Mouse (Mus musculus) CH12.LX (cell line): ENCODE measurements around the gene Gm17545. TPM values are rescaled to one million over a fixed set of nuclear protein-coding genes. Genes with fewer than 3 reads are reported as not detected.
A peak's percentile ranks its signal among the peaks of the same experiment; 100 is the strongest.

ENCODE experiments used
- DNase-seq: peaks from one replicate; pipeline ENCODE4 v3.0.0-alpha.2; 2013; ENCODE audit errors: extremely low read depth
- H3K27ac ChIP-seq: 2 replicates; pipeline ENCODE4 v1.5.1; 2012; ENCODE audit warnings: low read depth, mild to moderate bottlenecking, control low read depth, moderate library complexity; ENCODE audit not compliant: insufficient read depth
- H3K27me3 ChIP-seq: replicated peaks from 2 replicates; pipeline ENCODE3; 2012; ENCODE audit warnings: inconsistent platforms
- H3K36me3 ChIP-seq, 2 experiments: replicated peaks in 1 of 2; 2 replicates each; pipeline versions ENCODE3 to v1.6.1; 2012; ENCODE audit warnings: inconsistent platforms in 1 of 2, low read length in 1 of 2, mild to moderate bottlenecking in 1 of 2, mixed read lengths in 1 of 2, moderate library complexity in 1 of 2; ENCODE audit not compliant: control insufficient read depth in 1 of 2, insufficient read depth in 1 of 2
- H3K4me1 ChIP-seq, 2 experiments: 2 replicates each; pipeline ENCODE4 v1.6.1; 2012; ENCODE audit warnings: inconsistent platforms in 1 of 2, moderate library complexity in 1 of 2; ENCODE audit not compliant: insufficient read depth in 2 of 2, control insufficient read depth in 1 of 2
- H3K4me2 ChIP-seq: 2 replicates; pipeline ENCODE4 v1.6.1; 2012; ENCODE audit warnings: low read depth, mild to moderate bottlenecking, control low read depth; ENCODE audit not compliant: poor library complexity, insufficient read depth, severe bottlenecking
- H3K4me3 ChIP-seq, 3 experiments: fragments of 150-350 bp in 1 of 3; sonication (generic) in 1 of 3; replicated peaks in 1 of 3; 2 replicates each; pipeline versions ENCODE3 to v1.5.1; 2011 to 2012; ENCODE audit warnings: low read depth in 2 of 3, low read length in 2 of 3, mild to moderate bottlenecking in 2 of 3, moderate library complexity in 2 of 3, control low read depth in 1 of 3, improper control_type of control experiment in 1 of 3, inconsistent platforms in 1 of 3, mixed read lengths in 1 of 3; ENCODE audit not compliant: poor library complexity in 1 of 3
- H3K79me2 ChIP-seq: replicated peaks from 2 replicates; pipeline ENCODE4 v1.6.1; 2012; ENCODE audit warnings: mild to moderate bottlenecking, moderate library complexity; ENCODE audit not compliant: control insufficient read depth, poor library complexity, insufficient read depth, severe bottlenecking; ENCODE audit errors: extremely low read depth
- H3K9ac ChIP-seq: 2 replicates; pipeline ENCODE4 v1.6.1; 2012; ENCODE audit warnings: low read depth, mild to moderate bottlenecking, control low read depth, moderate library complexity; ENCODE audit not compliant: insufficient read depth
- H3K9me3 ChIP-seq: replicated peaks from 2 replicates; pipeline ENCODE3; 2012; ENCODE audit warnings: low read length, inconsistent platforms, mixed read lengths
- BHLHE40 ChIP-seq: IDR thresholded peaks from 2 replicates; pipeline ENCODE4 v1.6.1; 2011; ENCODE audit warnings: mild to moderate bottlenecking, low read depth, low read length, improper control_type of control experiment
- CTCF ChIP-seq, 2 experiments: IDR thresholded peaks in 1 of 2; conservative IDR thresholded peaks in 1 of 2; 2 replicates each; pipeline ENCODE4 v1.5.1; 2011 to 2012; ENCODE audit warnings: low read depth in 2 of 2, low read length in 2 of 2, improper control_type of control experiment in 1 of 2, inconsistent platforms in 1 of 2, mild to moderate bottlenecking in 1 of 2, moderate library complexity in 1 of 2
- E2F4 ChIP-seq: IDR thresholded peaks from 2 replicates; pipeline ENCODE4 v1.6.1; 2011; ENCODE audit warnings: low read depth, low read length, improper control_type of control experiment; ENCODE audit not compliant: insufficient replicate concordance
- JUND ChIP-seq: conservative IDR thresholded peaks from 2 replicates; pipeline ENCODE4 v1.6.1; 2011; ENCODE audit warnings: low read depth, low read length, improper control_type of control experiment
- MAFK ChIP-seq: IDR thresholded peaks from 2 replicates; pipeline ENCODE4 v1.6.1; 2011; ENCODE audit warnings: low read length, improper control_type of control experiment; ENCODE audit not compliant: insufficient replicate concordance
- MAZ ChIP-seq: IDR thresholded peaks from 2 replicates; pipeline ENCODE4 v1.6.1; 2012; ENCODE audit warnings: low read depth, mild to moderate bottlenecking, inconsistent platforms, low read length, improper control_type of control experiment, moderate library complexity
- MEF2A ChIP-seq: IDR thresholded peaks from 2 replicates; pipeline ENCODE4 v1.6.1; 2014; ENCODE audit warnings: low read depth, mild to moderate bottlenecking, inconsistent platforms, low read length, improper control_type of control experiment, borderline replicate concordance
- MXI1 ChIP-seq: IDR thresholded peaks from 2 replicates; pipeline ENCODE4 v1.6.1; 2011; ENCODE audit warnings: mild to moderate bottlenecking, low read depth, low read length, improper control_type of control experiment
- NELFE ChIP-seq: IDR thresholded peaks from 2 replicates; pipeline ENCODE4 v1.6.1; 2011; ENCODE audit warnings: low read depth, low read length, improper control_type of control experiment
- NRF1 ChIP-seq: IDR thresholded peaks from 2 replicates; pipeline ENCODE4 v1.6.1; 2014; ENCODE audit warnings: low read depth, mild to moderate bottlenecking, inconsistent platforms, low read length, improper control_type of control experiment, moderate library complexity
- POLR2AphosphoS2 ChIP-seq: IDR thresholded peaks from 2 replicates; pipeline ENCODE4 v1.6.1; 2011; ENCODE audit warnings: low read depth, low read length, improper control_type of control experiment
- SIN3A ChIP-seq: IDR thresholded peaks from 2 replicates; pipeline ENCODE4 v1.6.1; 2012; ENCODE audit warnings: low read length, improper control_type of control experiment, inconsistent platforms
- TCF12 ChIP-seq: IDR thresholded peaks from 2 replicates; pipeline ENCODE4 v1.6.1; 2014; ENCODE audit warnings: low read depth, mild to moderate bottlenecking, inconsistent platforms, low read length, improper control_type of control experiment
- UBTF ChIP-seq: IDR thresholded peaks from 2 replicates; pipeline ENCODE4 v1.6.1; 2012; ENCODE audit warnings: low read depth, mild to moderate bottlenecking, inconsistent platforms, low read length, improper control_type of control experiment, moderate library complexity
- USF1 ChIP-seq: IDR thresholded peaks from 2 replicates; pipeline ENCODE4 v1.6.1; 2014; ENCODE audit warnings: low read depth, mild to moderate bottlenecking, inconsistent platforms, low read length, improper control_type of control experiment
- USF2 ChIP-seq: conservative IDR thresholded peaks from 2 replicates; pipeline ENCODE4 v1.6.1; 2011; ENCODE audit warnings: low read depth, low read length, improper control_type of control experiment
- ZMIZ1 ChIP-seq: IDR thresholded peaks from 2 replicates; pipeline ENCODE4 v1.6.1; 2012; ENCODE audit warnings: low read depth, mild to moderate bottlenecking, inconsistent platforms, low read length, improper control_type of control experiment
- dilution Hi-C: fragments of 300-500 bp; cut with MboI; formaldehyde crosslinking; loops from 2 replicates; pipeline ENCODE4 v1.14.3; 2020; ENCODE audit warnings: low sequenced_read_pairs; ENCODE audit not compliant: extremely low pct_unique_long_range_greater_than_20kb, extremely low pct_ligation_motif_present
- in situ Hi-C: fragments of 300-500 bp; cut with MboI; formaldehyde crosslinking; loops from 3 replicates; pipeline ENCODE4 v1.14.3; 2019; ENCODE audit warnings: low sequenced_read_pairs, low pct_ligation_motif_present, low pct_unique_long_range_greater_than_20kb, mixed read lengths
- polyA plus RNA-seq: library from polyadenylated mRNA; unstranded; fragments of >175 nt; gene quantifications from 2 replicates; pipeline ENCODE4 v1.2.1, GENCODE M21; 2012; ENCODE audit warnings: low read depth; ENCODE audit not compliant: insufficient read length
- total RNA-seq, 2 experiments: library from RNA; depleted of rRNA; stranded (reverse); fragments of 300-350 nt in 1 of 2; fragments of >200 nt in 1 of 2; gene quantifications; 2 replicates each; pipeline ENCODE4 v1.2.3; 2012 to 2014

Gene Gm17545
- total and polyA plus RNA-seq, 3 experiments: not detected

DNA sequence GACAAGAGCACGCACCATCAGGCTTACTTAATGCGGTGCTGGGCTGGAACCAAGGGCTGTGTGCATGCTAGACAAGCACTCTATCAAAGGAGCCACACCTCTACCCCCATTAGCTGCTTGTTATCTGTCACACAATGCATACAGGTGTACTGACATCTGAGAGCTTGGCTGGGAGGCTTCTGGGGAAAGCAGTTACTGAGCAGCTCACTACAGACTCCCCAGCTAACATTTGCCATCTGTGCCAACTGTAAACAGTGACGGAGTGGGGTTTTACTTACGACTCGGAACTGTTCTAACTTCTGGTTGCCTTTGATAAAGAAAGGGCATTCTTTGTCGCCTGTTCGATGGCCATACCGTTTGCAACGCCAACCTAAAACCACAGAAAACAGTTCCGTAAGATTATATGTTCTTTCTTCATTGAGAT, 577 bp upstream of the Gm17545 start:
- Histone ChIP-seq H3K36me3 (peaks cover 65 to 88% of the 10 kb centered on the region in 2 experiments), H3K4me1 (peaks cover 13 to 26% of the 10 kb centered on the region in 2 experiments), H3K9me3 (no peaks in the 10 kb centered on the region), H3K79me2 (no peaks in the 10 kb centered on the region), H3K9ac (no peak overlapping the region), H3K27me3 (no peaks in the 10 kb centered on the region), H3K4me2 (no peak overlapping the region), H3K27ac (no peak overlapping the region), H3K4me3 (no peak overlapping the region)
- in situ Hi-C loops: no loop called here
- dilution Hi-C loops: no loop called here
- TF ChIP-seq MEF2A (no peak), TCF12 (no peak), UBTF (no peak), MXI1 (no peak), ZMIZ1 (no peak), JUND (no peak), NELFE (no peak), CTCF (conservative IDR thresholded peaks at IDR 0.05 in 1 of 2, IDR thresholded peaks at IDR 0.05 in 1 of 2; ENCODE audit: low read depth in 2 of 2, low read length in 2 of 2) (no peak), E2F4 (no peak), MAFK (no peak), POLR2AphosphoS2 (no peak), SIN3A (no peak), BHLHE40 (no peak), MAZ (no peak), USF1 (no peak), NRF1 (no peak)
- DNase-seq: no peak

DNA sequence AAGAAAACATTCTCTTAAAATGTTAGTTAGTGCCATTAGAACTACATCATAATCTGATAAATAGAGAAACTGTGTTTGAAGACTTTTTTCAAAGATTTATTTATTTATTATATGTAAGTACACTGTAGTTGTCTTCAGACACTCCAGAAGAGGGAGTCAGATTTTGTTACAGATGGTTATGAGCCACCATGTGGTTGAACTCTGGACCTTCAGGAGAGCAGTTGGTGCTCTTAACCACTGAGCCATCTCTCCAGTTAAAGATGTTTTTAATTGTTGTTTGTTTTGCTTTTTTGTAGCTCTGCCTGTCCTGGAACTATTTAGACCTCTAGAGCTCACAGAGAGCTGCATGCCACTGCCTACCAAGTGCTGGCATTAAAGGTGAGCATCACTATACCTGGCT, 951 bp downstream of the Gm17545 start:
- Histone ChIP-seq H3K4me2 (no peak overlapping the region), H3K9me3 (no peaks in the 10 kb centered on the region), H3K79me2 (no peaks in the 10 kb centered on the region), H3K4me1 (peaks cover 4 to 25% of the 10 kb centered on the region in 2 experiments), H3K27ac (no peak overlapping the region), H3K4me3 (no peak overlapping the region), H3K27me3 (no peaks in the 10 kb centered on the region), H3K9ac (no peak overlapping the region), H3K36me3 (peaks cover 54 to 81% of the 10 kb centered on the region in 2 experiments)
- TF ChIP-seq NELFE (no peak), USF2 (no peak), CTCF (conservative IDR thresholded peaks at IDR 0.05 in 1 of 2, IDR thresholded peaks at IDR 0.05 in 1 of 2; ENCODE audit: low read depth in 2 of 2, low read length in 2 of 2) (peak in 1 of 2 experiments; percentile 34; a peak in 1 of 4 replicates), BHLHE40 (no peak)
- dilution Hi-C loops (no loop called here), in situ Hi-C loops (no loop called here)
- no peak for DNase-seq
